Mouse (Mus musculus) spleen, adult 2 months (tissue): ENCODE measurements at regions not wholly inside any gene's neighbourhood (a gene's known extent, or its start where the extent isn't known, plus 50 kb on each side); places are given as distances from the start of the nearest gene placed in this dataset.

Experiments
- CTCF ChIP-seq: fragments of 200-500 bp; IDR thresholded peaks from 2 replicates; pipeline ENCODE4 v1.5.1; 2011; ENCODE audit warnings: mild to moderate bottlenecking, inconsistent platforms; ENCODE audit not compliant: insufficient read depth, insufficient read length, insufficient replicate concordance; ENCODE audit errors: extremely low read depth
- POLR2A ChIP-seq: fragments of 200-500 bp; IDR thresholded peaks from 2 replicates; pipeline ENCODE4 v1.6.1; 2011; ENCODE audit warnings: low read depth, low read length, inconsistent platforms

DNA sequence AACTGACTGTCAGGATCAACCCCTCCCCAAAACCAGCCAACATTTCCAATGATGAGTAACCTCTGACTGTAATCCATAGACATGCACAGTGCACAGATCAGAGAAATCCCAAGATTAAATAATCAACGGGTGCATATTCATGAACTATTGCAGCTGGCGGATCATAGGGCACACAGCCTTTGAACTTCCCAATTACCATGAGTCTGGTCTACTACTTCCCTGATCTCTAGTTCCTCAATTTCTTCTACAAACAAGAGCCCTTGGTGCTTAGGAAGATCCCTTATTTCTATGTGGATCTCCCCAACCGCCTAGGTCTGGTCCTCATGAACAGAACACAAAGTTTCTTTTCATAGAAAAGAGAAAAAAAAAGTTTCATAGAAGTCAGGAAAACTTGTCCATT is 224.0 kb downstream of the Mreg start:
- TF ChIP-seq CTCF (no peak), POLR2A (no peak)
